Mouse (Mus musculus): ENCODE measurements around the gene Fxr2. TPM values are rescaled to one million over a fixed set of nuclear protein-coding genes. Genes with fewer than 3 reads are reported as not detected.

Fxr2 gene
- 91.8 and 97.5 TPM in 2 replicates for polyA plus RNA-seq (2012; ENCODE audit: low replicate concordance)

GRCm38 (mm10) chr11:69632284-69633089 lies at the start of gene Fxr2:
Fxr2 (plus strand) TSS chr11:69632990.

GRCm38 (mm10) chr11:69605726-69606490 lies 26.9 kb upstream of the Fxr2 start, which contains the start of gene Atp1b2:
Atp1b2 (minus strand) TSS chr11:69605942.

GRCm38 (mm10) chr11:69617805-69618204 lies 15.0 kb upstream of the Fxr2 start, which contains the start of gene Shbg:
Shbg (minus strand) TSS chr11:69617905.

GRCm38 (mm10) chr11:69621571-69622268 lies 11.1 kb upstream of the Fxr2 start, which contains the start of gene Sat2:
Sat2 (plus strand) TSS chr11:69622024.

GRCm38 (mm10) chr11:69655264-69656064 lies 22.7 kb downstream of the Fxr2 start, which contains the start of gene Sox15:
Sox15 (plus strand) TSS chr11:69655314.

GRCm38 (mm10) chr11:69662213-69662966 lies 29.6 kb downstream of the Fxr2 start, which contains the start of gene Mpdu1:
Mpdu1 (minus strand) TSS chr11:69662642.

GRCm38 (mm10) chr11:69665961-69666664 lies 33.3 kb downstream of the Fxr2 start, which contains the start of gene Cd68:
Cd68 (minus strand) TSS chr11:69666153.

GRCm38 (mm10) chr11:69672211-69672706 lies 39.5 kb downstream of the Fxr2 start, which contains the start of gene Eif4a1:
Eif4a1 (minus strand) TSS chr11:69672423.

GRCm38 (mm10) chr11:69681314-69682208 lies 48.8 kb downstream of the Fxr2 start, which contains the start of gene Senp3:
Senp3 (minus strand) TSS chr11:69682084.

GRCm38 (mm10) chr11:69685526-69686148 lies 52.8 kb downstream of the Fxr2 start, which contains the start of gene Tnfsf13:
Tnfsf13 (minus strand) TSS chr11:69685784.

GRCm38 (mm10) chr11:69695361-69696181 lies 62.8 kb downstream of the Fxr2 start, which contains the start of the genes Tnfsf12 and Tnfsfm13:
Tnfsf12 (minus strand) TSS chr11:69695849.
Tnfsfm13 (minus strand) TSS chr11:69696098.

Other genes with a start within 250 kb of the Fxr2 start
- 59.8 and 78.6 TPM in 2 replicates for gene Naa38, start 237.5 kb upstream of the Fxr2 start, polyA plus RNA-seq (2012; ENCODE audit: low replicate concordance)
- gene Cyb5d1, start 237.4 kb upstream of the Fxr2 start, polyA plus RNA-seq (2012; ENCODE audit: low replicate concordance), result 1.7 and 8.7 TPM in 2 replicates
- gene Tmem88, start 234.8 kb upstream of the Fxr2 start, polyA plus RNA-seq (2012; ENCODE audit: low replicate concordance), result 0.69 and 2.1 TPM in 2 replicates
- 73.8 and 92.1 TPM in 2 replicates for gene Kdm6b, start 219.3 kb upstream of the Fxr2 start, polyA plus RNA-seq (2012; ENCODE audit: low replicate concordance)
- 0.02 and 0.19 TPM in 2 replicates for gene Dnah2, start 83.9 kb upstream of the Fxr2 start, polyA plus RNA-seq (2012; ENCODE audit: low replicate concordance)
- 1.6 and 2.7 TPM in 2 replicates for gene Efnb3, start 72.8 kb upstream of the Fxr2 start, polyA plus RNA-seq (2012; ENCODE audit: low replicate concordance)
- 6.9 and 45.7 TPM in 2 replicates for gene Wrap53, start 52.7 kb upstream of the Fxr2 start, polyA plus RNA-seq (2012; ENCODE audit: low replicate concordance)
- 119 and 129 TPM in 2 replicates for gene Trp53, start 52.6 kb upstream of the Fxr2 start, polyA plus RNA-seq (2012; ENCODE audit: low replicate concordance)
- 171 and 259 TPM in 2 replicates for gene Atp1b2, start 27.0 kb upstream of the Fxr2 start, polyA plus RNA-seq (2012; ENCODE audit: low replicate concordance)
- gene Shbg, start 15.1 kb upstream of the Fxr2 start, polyA plus RNA-seq (2012; ENCODE audit: low replicate concordance), result not detected in 2 replicates
- gene Sat2, start 11.0 kb upstream of the Fxr2 start, polyA plus RNA-seq (2012; ENCODE audit: low replicate concordance), result not detected in 2 replicates
- gene Sox15, start 22.3 kb downstream of the Fxr2 start, polyA plus RNA-seq (2012; ENCODE audit: low replicate concordance), result 0.44 TPM in 1 of 2 replicates, not detected in the other
- gene Mpdu1, start 29.7 kb downstream of the Fxr2 start, polyA plus RNA-seq (2012; ENCODE audit: low replicate concordance), result 24.1 and 29.9 TPM in 2 replicates
- 26.6 and 82.4 TPM in 2 replicates for gene Cd68, start 33.2 kb downstream of the Fxr2 start, polyA plus RNA-seq (2012; ENCODE audit: low replicate concordance)
- 226 and 408 TPM in 2 replicates for gene Eif4a1, start 39.4 kb downstream of the Fxr2 start, polyA plus RNA-seq (2012; ENCODE audit: low replicate concordance)
- gene Senp3, start 49.1 kb downstream of the Fxr2 start, polyA plus RNA-seq (2012; ENCODE audit: low replicate concordance), result 128 and 137 TPM in 2 replicates
- gene Tnfsf13, start 52.8 kb downstream of the Fxr2 start, polyA plus RNA-seq (2012; ENCODE audit: low replicate concordance), result 2.3 and 5.0 TPM in 2 replicates
- gene Tnfsf12, start 62.9 kb downstream of the Fxr2 start, polyA plus RNA-seq (2012; ENCODE audit: low replicate concordance), result 9.0 and 9.7 TPM in 2 replicates
- gene Tnfsfm13, start 63.1 kb downstream of the Fxr2 start, polyA plus RNA-seq (2012; ENCODE audit: low replicate concordance), result 6.6 and 8.1 TPM in 2 replicates
- gene Polr2a, start 125.6 kb downstream of the Fxr2 start, polyA plus RNA-seq (2012; ENCODE audit: low replicate concordance), result 92.9 and 194 TPM in 2 replicates
- gene Slc35g3, start 129.0 kb downstream of the Fxr2 start, polyA plus RNA-seq (2012; ENCODE audit: low replicate concordance), result not detected in 2 replicates
- gene Zbtb4, start 132.9 kb downstream of the Fxr2 start, polyA plus RNA-seq (2012; ENCODE audit: low replicate concordance), result 38.9 and 47.4 TPM in 2 replicates
- gene Chrnb1, start 163.0 kb downstream of the Fxr2 start, polyA plus RNA-seq (2012; ENCODE audit: low replicate concordance), result 0.18 and 0.20 TPM in 2 replicates
- 0.07 and 0.47 TPM in 2 replicates for gene Fgf11, start 168.9 kb downstream of the Fxr2 start, polyA plus RNA-seq (2012; ENCODE audit: low replicate concordance)
- gene Tmem102, start 172.6 kb downstream of the Fxr2 start, polyA plus RNA-seq (2012; ENCODE audit: low replicate concordance), result not detected in 2 replicates
- 0.07 TPM in 1 of 2 replicates, not detected in the other for gene Gm39566, start 182.3 kb downstream of the Fxr2 start, polyA plus RNA-seq (2012; ENCODE audit: low replicate concordance)
- gene Spem2, start 185.5 kb downstream of the Fxr2 start, polyA plus RNA-seq (2012; ENCODE audit: low replicate concordance), result not detected in 2 replicates
- not detected in 2 replicates for gene Spem1, start 189.2 kb downstream of the Fxr2 start, polyA plus RNA-seq (2012; ENCODE audit: low replicate concordance)
- gene Nlgn2, start 204.8 kb downstream of the Fxr2 start, polyA plus RNA-seq (2012; ENCODE audit: low replicate concordance), result 3.7 and 5.0 TPM in 2 replicates
- 531 and 1,176 TPM in 2 replicates for gene Tmem256, start 205.5 kb downstream of the Fxr2 start, polyA plus RNA-seq (2012; ENCODE audit: low replicate concordance)
- 64.9 and 78.2 TPM in 2 replicates for gene Plscr3, start 213.4 kb downstream of the Fxr2 start, polyA plus RNA-seq (2012; ENCODE audit: low replicate concordance)
- 2.0 and 2.3 TPM in 2 replicates for gene Tnk1, start 225.7 kb downstream of the Fxr2 start, polyA plus RNA-seq (2012; ENCODE audit: low replicate concordance)
- gene Tmem95, start 245.0 kb downstream of the Fxr2 start, polyA plus RNA-seq (2012; ENCODE audit: low replicate concordance), result not detected in 2 replicates
- 1.4 and 2.2 TPM in 2 replicates for gene Kctd11, start 248.4 kb downstream of the Fxr2 start, polyA plus RNA-seq (2012; ENCODE audit: low replicate concordance)